Mouse (Mus musculus): ENCODE results near the gene Acot8.

Acot8 gene

DNA sequence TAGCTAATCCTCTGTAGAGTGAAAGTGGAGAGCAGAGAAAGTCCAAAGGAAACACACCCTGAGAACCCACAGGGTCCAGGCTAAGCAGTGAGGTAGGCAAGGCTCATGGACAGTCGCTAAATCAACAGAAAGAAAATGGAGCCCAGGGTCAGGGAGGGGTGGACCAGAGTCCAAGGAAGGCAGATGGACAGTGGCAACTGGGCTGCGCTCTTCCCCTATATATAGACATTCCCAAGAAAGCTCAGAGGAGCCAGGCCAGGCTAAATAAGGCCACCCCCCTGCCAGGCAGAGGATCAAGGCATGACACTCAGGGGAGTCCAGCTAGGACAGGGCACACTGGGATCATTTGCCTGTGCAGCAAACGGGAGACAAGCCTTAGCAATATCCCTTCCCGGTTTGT lies 22.8 kb downstream of the Acot8 start:
- DNase-seq (ENCODE audit: low read depth) = no peak

GRCm38 (mm10) chr2:164779481-164780086 lies 25.1 kb downstream of the Acot8 start, which contains the start of gene Tnnc2:
Tnnc2 (minus strand) TSS chr2:164779967.
- no peak for DNase-seq (ENCODE audit: low read depth)

GRCm38 (mm10) chr2:164778809-164779208 lies 25.9 kb downstream of the Acot8 start:
- DNase-seq (ENCODE audit: low read depth) = no peak

- no peak for DNase-seq (ENCODE audit: low read depth)
These were observed 26.7 kb downstream of the Acot8 start for GRCm38 (mm10) chr2:164778015-164778287.

DNA sequence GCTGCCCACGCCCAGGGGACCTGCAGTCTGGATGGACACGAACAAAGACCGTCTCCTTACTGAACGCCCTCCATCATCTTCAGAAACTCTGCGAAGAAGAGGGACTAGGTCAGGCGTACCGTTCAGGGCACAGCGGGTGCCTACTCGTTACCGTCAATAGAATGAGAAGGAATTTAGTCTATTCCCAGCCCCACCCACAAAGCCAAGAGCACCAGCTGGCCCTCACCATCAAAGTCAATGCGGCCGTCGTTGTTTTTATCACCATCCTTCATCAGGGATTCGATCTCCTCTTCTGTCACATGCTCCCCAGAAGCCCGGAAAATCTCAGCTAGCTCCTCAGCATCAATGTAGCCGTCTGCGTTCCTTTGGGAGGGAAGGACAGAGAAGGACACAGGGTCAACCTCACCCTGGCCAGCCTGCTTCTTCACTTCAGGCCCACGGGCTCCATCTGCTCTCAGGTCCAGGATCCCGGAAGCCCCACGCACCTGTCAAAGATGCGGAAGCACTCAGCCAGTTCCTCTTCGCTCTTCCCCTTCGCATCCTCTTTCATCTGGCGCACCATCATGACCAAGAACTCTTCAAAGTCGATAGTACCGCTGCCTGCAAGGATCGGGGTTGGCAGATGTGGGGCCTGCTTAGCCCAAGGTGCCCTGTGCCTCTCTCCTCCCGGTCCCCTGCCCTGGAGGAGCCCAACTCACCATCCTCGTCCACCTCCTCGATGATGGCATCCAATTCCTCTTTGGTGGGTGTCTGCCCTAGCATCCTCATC lies 27.3 kb downstream of the Acot8 start:
- DNase-seq (ENCODE audit: low read depth) = no peak

DNA sequence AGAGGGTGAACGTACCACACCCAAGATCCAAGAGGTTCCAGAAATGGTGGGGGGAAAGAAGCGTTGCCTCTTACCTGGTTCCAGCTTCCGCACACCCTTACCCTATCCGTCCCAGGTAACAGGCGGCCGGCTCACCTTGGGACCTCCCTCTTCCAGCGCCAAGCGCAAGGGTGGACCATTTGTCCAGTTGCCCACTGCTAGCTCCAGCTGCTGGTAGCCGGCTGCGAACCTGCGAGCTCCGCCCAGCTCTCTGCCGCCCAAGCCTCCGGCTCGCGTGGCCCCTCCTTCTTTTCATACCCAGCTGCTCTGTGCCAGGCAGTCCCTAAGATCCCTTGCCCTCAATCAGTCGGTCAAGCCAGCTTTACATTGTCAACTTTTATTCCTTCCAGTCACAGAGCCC lies 27.9 kb downstream of the Acot8 start:
- DNase-seq (ENCODE audit: low read depth) = no peak

- no peak for DNase-seq (ENCODE audit: low read depth)
These were observed 28.6 kb downstream of the Acot8 start for GRCm38 (mm10) chr2:164776130-164776529.

- no peak for DNase-seq (ENCODE audit: low read depth)
These were observed 30.7 kb downstream of the Acot8 start for GRCm38 (mm10) chr2:164773989-164774364.

DNA sequence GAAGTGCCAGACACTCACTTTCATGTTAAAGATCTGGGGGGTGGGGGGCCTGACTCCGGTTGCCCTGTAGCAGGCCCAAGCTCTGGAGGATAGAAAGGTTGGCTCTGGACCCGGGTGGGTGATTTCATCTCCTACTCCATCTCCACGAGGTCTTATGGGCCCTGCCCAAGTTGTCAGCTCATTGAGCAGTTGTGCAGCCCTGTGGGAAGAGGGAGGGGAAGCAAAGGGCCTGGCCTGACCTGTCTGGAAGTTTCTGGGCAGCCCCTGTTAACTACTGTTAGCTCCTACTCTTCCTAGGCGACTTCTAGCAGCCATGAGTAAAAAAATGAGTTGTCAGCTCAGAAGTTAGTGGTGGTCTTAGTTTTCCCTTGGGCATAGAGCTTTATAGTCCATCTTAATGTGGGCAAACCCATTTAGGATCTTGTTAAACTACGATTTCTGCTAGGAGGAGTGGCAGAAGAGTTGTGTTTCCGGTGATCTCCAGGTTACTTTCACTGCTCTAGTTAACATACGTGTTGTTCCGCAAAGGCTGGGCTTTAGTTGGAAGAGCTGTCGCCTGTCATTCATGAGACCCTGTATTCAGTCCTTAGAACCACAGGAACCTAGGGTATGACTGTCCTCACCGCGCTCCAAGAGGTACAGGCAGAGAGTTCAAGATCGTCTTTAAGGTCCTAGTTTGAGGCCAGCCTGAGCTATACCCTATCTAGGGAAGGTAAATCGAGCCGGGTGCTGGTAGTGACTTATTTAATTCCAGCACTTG lies 31.3 kb downstream of the Acot8 start:
- DNase-seq (ENCODE audit: low read depth) = no peak

DNA sequence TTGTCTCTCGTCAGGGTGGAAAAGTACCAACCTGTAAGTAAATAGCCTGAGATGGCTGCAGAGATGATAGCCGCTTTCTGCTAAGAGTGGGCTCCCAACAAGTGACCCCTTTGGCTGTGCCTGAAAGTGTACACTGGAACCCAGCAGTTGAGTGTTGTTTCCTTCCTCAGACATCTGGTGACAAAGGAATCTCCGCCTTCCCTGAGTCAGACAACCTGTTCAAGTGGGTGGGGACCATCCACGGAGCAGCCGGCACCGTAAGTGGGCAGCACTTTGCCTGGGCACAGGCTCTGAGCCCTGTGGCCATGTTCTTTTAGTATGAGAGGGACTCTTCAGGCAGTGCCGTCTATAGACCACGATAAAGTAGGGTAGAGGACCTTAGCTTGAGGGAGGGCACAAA lies 33.6 kb downstream of the Acot8 start:
- DNase-seq (ENCODE audit: low read depth) = no peak

DNA sequence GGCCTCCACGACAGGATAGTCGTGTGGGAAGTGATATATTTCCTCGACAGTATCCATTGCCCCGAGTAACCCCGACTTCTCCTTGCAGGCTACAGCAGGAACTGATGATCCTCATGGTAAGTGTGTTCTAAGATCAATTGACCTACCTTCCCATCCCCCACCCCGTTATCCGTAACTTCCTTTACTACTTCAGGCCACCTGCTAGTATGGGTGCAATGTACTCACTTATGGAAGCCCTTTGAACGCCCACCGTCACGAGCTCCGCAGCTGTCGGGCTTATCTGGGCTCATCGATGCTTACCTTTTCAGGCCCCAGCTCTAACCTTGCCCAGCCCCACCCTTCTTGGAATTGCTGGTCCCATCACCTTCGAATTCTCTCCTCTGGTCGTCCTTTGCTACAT lies 34.4 kb downstream of the Acot8 start:
- peak; percentile 56 for DNase-seq (ENCODE audit: low read depth)

- DNase-seq (ENCODE audit: low read depth) = peak; percentile 99
These were observed 35.2 kb downstream of the Acot8 start, which contains the start of gene Ube2c for GRCm38 (mm10) chr2:164769258-164770037. Ube2c (plus strand) TSS chr2:164769898.

GRCm38 (mm10) chr2:164767812-164768540 lies 36.7 kb downstream of the Acot8 start:
- DNase-seq (ENCODE audit: low read depth) = no peak

DNA sequence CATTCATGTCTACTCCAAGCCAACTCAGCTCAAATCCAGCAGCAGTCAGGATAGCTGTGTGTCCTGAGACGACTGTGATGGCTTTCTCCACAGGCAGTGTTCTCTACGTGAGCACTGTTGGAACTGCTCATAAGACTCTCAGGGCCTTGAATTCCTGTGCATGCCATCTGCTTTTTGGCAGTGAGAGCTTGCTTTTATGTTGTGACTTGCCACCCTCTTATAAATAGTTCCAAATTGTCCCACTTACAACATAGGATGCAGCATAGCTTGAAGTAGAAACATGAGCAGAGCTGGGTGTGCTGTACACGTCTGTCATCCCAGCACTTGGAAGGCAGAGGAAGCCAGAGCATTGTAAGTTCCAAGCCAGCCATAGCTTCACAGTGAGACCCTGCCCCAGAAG lies 38.8 kb downstream of the Acot8 start:
- DNase-seq (ENCODE audit: low read depth) = no peak

- no peak for DNase-seq (ENCODE audit: low read depth)
These were observed 42.1 kb downstream of the Acot8 start for GRCm38 (mm10) chr2:164762593-164762992.

DNA sequence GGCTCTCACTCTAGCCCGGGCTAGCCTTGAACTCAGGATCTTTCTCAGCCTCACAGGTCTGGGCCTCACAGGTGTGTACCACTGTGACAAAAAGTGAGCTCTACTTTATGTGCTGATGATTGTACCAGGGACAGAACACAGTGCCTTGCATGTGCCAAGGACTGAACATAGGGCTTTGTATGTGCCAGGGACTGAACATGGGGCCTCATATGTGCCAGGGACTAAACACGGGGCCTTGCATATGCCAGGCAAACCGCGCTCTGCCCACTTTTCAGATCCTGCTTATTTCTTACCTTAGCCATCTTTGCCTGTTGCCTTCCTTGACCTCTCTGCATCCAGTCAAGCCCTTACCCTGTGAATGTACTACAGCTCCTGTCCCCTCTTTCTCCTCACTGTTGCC lies 42.7 kb downstream of the Acot8 start:
- DNase-seq (ENCODE audit: low read depth) = no peak

DNA sequence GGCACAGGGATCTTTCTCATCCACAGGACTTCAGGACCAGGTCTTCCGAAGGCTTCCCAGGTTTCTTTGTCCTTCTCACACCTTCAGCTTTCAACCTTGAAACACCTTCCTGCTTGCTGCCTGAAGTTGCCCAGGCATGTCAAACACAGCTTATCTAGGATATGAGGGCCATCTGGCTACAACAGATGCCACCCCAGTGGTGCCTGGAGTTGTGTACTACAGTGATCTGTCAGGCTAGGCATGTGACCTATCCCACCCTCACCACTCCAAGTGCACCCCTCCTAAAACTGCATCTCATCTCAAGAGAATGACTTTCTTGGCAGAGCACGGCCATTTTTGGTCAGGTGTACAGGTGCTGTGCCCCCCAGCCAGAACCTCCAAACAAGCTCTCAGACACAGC lies 43.2 kb downstream of the Acot8 start:
- no peak for DNase-seq (ENCODE audit: low read depth)

GRCm38 (mm10) chr2:164760059-164760833 lies 44.4 kb downstream of the Acot8 start:
- DNase-seq (ENCODE audit: low read depth) = no peak

DNA sequence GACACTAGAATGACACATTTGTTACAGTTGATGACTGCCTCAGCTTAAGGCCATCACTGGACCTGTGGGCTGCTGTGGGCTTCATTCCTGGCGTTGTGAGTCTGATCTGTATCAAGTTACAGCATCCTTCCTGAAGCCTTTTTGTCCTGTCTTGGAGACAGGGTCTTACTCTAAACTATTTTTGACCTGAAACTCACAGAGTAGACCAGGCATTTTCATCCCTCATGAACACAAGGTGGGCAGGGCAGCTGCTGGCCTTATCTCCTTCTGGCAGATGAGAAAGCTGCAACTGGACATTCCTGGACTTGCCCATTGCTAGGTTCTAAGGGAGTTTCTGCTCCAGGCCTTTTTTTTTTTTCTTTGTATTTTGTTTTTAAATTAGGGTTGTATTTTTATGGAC lies 46.0 kb downstream of the Acot8 start:
- DNase-seq (ENCODE audit: low read depth) = no peak

DNA sequence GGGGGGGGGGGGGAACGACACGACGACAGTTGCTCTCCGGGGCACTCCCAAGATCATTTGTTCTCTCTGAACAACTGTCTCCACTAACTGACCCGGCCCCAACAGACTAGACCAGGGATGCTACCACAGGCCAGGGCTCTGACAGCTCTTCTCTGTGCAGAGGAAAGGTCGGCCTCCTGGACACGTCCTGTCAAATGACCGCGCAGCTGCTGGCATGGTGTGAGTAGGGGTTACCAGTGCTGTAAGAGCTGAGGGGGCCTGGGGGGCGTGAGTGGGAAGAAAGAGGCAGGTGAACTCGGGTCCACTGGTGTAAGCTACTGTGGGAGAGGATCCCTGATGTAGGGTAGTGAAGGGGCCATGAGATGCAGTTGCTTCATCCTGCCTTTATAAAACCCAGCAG lies 46.8 kb downstream of the Acot8 start:
- no peak for DNase-seq (ENCODE audit: low read depth)

DNA sequence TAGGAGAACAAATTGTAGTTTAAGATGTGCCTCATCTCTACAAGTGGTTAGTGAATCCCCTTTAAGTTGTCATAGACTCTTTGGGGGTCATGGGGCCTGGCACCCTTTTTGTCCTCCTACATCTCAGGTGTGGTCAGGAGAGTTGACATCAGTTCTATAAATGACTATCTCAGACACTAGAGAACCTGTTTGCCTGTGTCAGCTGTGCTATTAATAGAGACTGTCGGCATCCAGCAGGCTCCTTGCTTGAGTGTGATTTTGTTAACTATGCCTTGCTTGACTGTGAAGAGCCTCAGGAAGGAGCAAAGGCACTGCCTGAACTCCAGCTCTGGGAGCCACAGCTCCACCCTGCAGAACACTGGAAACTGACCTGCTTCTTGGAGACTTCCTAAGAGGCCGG lies 49.9 kb downstream of the Acot8 start:
- DNase-seq (ENCODE audit: low read depth) = no peak
